Mouse (Mus musculus): ENCODE results near the gene Rrp1. TPM values are rescaled to one million over a fixed set of nuclear protein-coding genes. Genes with fewer than 3 reads are reported as not detected.

The Rrp1 gene
- total RNA-seq, 1 experiment: 161 TPM

- Histone ChIP-seq H3K36me3 (ENCODE audit: control insufficient read depth, insufficient read depth, low read length, poor library complexity, severe bottlenecking) (peaks cover 3% of the 10 kb centered on the region; the same call in 1 of the 2 replicates), H3K4me1 (ENCODE audit: control insufficient read depth in 2 of 2, insufficient read depth in 2 of 2, low read length in 2 of 2, poor library complexity in 1 of 2) (peaks cover under 1 to 5% of the 10 kb centered on the region in 2 experiments; a peak in 1 of 4 replicates), H3K27ac (ENCODE audit: insufficient read depth, low read depth, low read length, poor library complexity, severe bottlenecking) (no peak overlapping the region), H3K9ac (ENCODE audit: insufficient read depth, low read depth, low read length, poor library complexity, severe bottlenecking) (no peak overlapping the region), H3K9me3 (ENCODE audit: control insufficient read depth, insufficient read depth, low read depth, low read length) (no peaks in the 10 kb centered on the region), H3K4me3 (ENCODE audit: insufficient read depth in 1 of 2, low read depth in 1 of 2, low read length in 2 of 2, poor library complexity in 1 of 2, severe bottlenecking in 1 of 2) (no peak overlapping the region)
- in situ Hi-C loops (cut with MboI; ENCODE audit: low sequenced_read_pairs in 2 of 2, unreplicated experiment in 2 of 2): no loop called here
- TF ChIP-seq HCFC1 (IDR thresholded peaks at IDR 0.05; ENCODE audit: borderline replicate concordance, insufficient read depth, low read length): no peak
- no peak for TF ChIP-seq MAFK (IDR thresholded peaks at IDR 0.05; ENCODE audit: insufficient read depth, low read depth, low read length)
- TF ChIP-seq ZC3H11A (IDR thresholded peaks at IDR 0.05; ENCODE audit: borderline replicate concordance, low read depth, low read length): no peak
- TF ChIP-seq CHD2 (IDR thresholded peaks at IDR 0.05; ENCODE audit: low read depth, low read length): no peak
- no peak for DNase-seq (ENCODE audit: low read depth, low spot score)
Measured at GRCm38 (mm10) chr10:78457495-78458347, 44.9 kb upstream of the Rrp1 start.

GRCm38 (mm10) chr10:78456696-78457095 lies 43.9 kb upstream of the Rrp1 start:
- Histone ChIP-seq H3K9ac (ENCODE audit: insufficient read depth, low read depth, low read length, poor library complexity, severe bottlenecking) (no peak overlapping the region), H3K9me3 (ENCODE audit: control insufficient read depth, insufficient read depth, low read depth, low read length) (no peaks in the 10 kb centered on the region), H3K4me3 (ENCODE audit: insufficient read depth in 1 of 2, low read depth in 1 of 2, low read length in 2 of 2, poor library complexity in 1 of 2, severe bottlenecking in 1 of 2) (no peak overlapping the region), H3K27ac (ENCODE audit: insufficient read depth, low read depth, low read length, poor library complexity, severe bottlenecking) (no peak overlapping the region), H3K4me1 (ENCODE audit: control insufficient read depth in 2 of 2, insufficient read depth in 2 of 2, low read length in 2 of 2, poor library complexity in 1 of 2) (peaks cover 0 to 5% of the 10 kb centered on the region in 2 experiments; a peak in 1 of 4 replicates), H3K36me3 (ENCODE audit: control insufficient read depth, insufficient read depth, low read length, poor library complexity, severe bottlenecking) (peaks cover 4% of the 10 kb centered on the region; the same call in 1 of the 2 replicates)
- DNase-seq (ENCODE audit: low read depth, low spot score): no peak
- in situ Hi-C loops (cut with MboI; ENCODE audit: low sequenced_read_pairs in 2 of 2, unreplicated experiment in 2 of 2): no loop called here
- TF ChIP-seq CHD2 (IDR thresholded peaks at IDR 0.05; ENCODE audit: low read depth, low read length) (no peak), MAFK (IDR thresholded peaks at IDR 0.05; ENCODE audit: insufficient read depth, low read depth, low read length) (no peak), ZNF384 (IDR thresholded peaks at IDR 0.05; ENCODE audit: low read depth, low read length) (no peak), HCFC1 (IDR thresholded peaks at IDR 0.05; ENCODE audit: borderline replicate concordance, insufficient read depth, low read length) (no peak), ZC3H11A (IDR thresholded peaks at IDR 0.05; ENCODE audit: borderline replicate concordance, low read depth, low read length) (no peak)

GRCm38 (mm10) chr10:78452641-78453040 lies 39.8 kb upstream of the Rrp1 start:
- H3K36me3 ChIP-seq (ENCODE audit: control insufficient read depth, insufficient read depth, low read length, poor library complexity, severe bottlenecking): peaks cover 28% of the 10 kb centered on the region; the same call in 1 of the 2 replicates
- H3K4me3 ChIP-seq (ENCODE audit: insufficient read depth in 1 of 2, low read depth in 1 of 2, low read length in 2 of 2, poor library complexity in 1 of 2, severe bottlenecking in 1 of 2): no peak overlapping the region
- H3K9me3 ChIP-seq (ENCODE audit: control insufficient read depth, insufficient read depth, low read depth, low read length): no peaks in the 10 kb centered on the region
- no peak for TF ChIP-seq ZNF384 (IDR thresholded peaks at IDR 0.05; ENCODE audit: low read depth, low read length)
- no peak for TF ChIP-seq MAFK (IDR thresholded peaks at IDR 0.05; ENCODE audit: insufficient read depth, low read depth, low read length)
- TF ChIP-seq HCFC1 (IDR thresholded peaks at IDR 0.05; ENCODE audit: borderline replicate concordance, insufficient read depth, low read length): no peak
- TF ChIP-seq CHD2 (IDR thresholded peaks at IDR 0.05; ENCODE audit: low read depth, low read length): no peak
- no peak for TF ChIP-seq ZC3H11A (IDR thresholded peaks at IDR 0.05; ENCODE audit: borderline replicate concordance, low read depth, low read length)
- in situ Hi-C loops (cut with MboI; ENCODE audit: low sequenced_read_pairs in 2 of 2, unreplicated experiment in 2 of 2): no loop called here
- H3K4me1 ChIP-seq (ENCODE audit: control insufficient read depth in 2 of 2, insufficient read depth in 2 of 2, low read length in 2 of 2, poor library complexity in 1 of 2): no peaks in the 10 kb centered on the region; a peak in 1 of 4 replicates
- no peak overlapping the region for H3K27ac ChIP-seq (ENCODE audit: insufficient read depth, low read depth, low read length, poor library complexity, severe bottlenecking)
- H3K9ac ChIP-seq (ENCODE audit: insufficient read depth, low read depth, low read length, poor library complexity, severe bottlenecking): no peak overlapping the region
- DNase-seq (ENCODE audit: low read depth, low spot score): no peak

GRCm38 (mm10) chr10:78450761-78451160 lies 37.9 kb upstream of the Rrp1 start:
- TF ChIP-seq CHD2 (IDR thresholded peaks at IDR 0.05; ENCODE audit: low read depth, low read length): no peak
- TF ChIP-seq ZC3H11A (IDR thresholded peaks at IDR 0.05; ENCODE audit: borderline replicate concordance, low read depth, low read length): no peak
- TF ChIP-seq HCFC1 (IDR thresholded peaks at IDR 0.05; ENCODE audit: borderline replicate concordance, insufficient read depth, low read length): no peak
- no peak for TF ChIP-seq ZNF384 (IDR thresholded peaks at IDR 0.05; ENCODE audit: low read depth, low read length)
- no peak for TF ChIP-seq MAFK (IDR thresholded peaks at IDR 0.05; ENCODE audit: insufficient read depth, low read depth, low read length)
- Histone ChIP-seq H3K9me3 (ENCODE audit: control insufficient read depth, insufficient read depth, low read depth, low read length) (no peaks in the 10 kb centered on the region), H3K9ac (ENCODE audit: insufficient read depth, low read depth, low read length, poor library complexity, severe bottlenecking) (no peak overlapping the region), H3K4me3 (ENCODE audit: insufficient read depth in 1 of 2, low read depth in 1 of 2, low read length in 2 of 2, poor library complexity in 1 of 2, severe bottlenecking in 1 of 2) (no peak overlapping the region), H3K4me1 (ENCODE audit: control insufficient read depth in 2 of 2, insufficient read depth in 2 of 2, low read length in 2 of 2, poor library complexity in 1 of 2) (no peaks in the 10 kb centered on the region), H3K27ac (ENCODE audit: insufficient read depth, low read depth, low read length, poor library complexity, severe bottlenecking) (no peak overlapping the region), H3K36me3 (ENCODE audit: control insufficient read depth, insufficient read depth, low read length, poor library complexity, severe bottlenecking) (peaks cover 38% of the 10 kb centered on the region; the same call in 1 of the 2 replicates)
- in situ Hi-C loops (cut with MboI; ENCODE audit: low sequenced_read_pairs in 2 of 2, unreplicated experiment in 2 of 2): no loop called here
- DNase-seq (ENCODE audit: low read depth, low spot score): no peak

All from ES-E14 (cell line).